Mouse (Mus musculus): ENCODE results near the gene Asic1.

DNA sequence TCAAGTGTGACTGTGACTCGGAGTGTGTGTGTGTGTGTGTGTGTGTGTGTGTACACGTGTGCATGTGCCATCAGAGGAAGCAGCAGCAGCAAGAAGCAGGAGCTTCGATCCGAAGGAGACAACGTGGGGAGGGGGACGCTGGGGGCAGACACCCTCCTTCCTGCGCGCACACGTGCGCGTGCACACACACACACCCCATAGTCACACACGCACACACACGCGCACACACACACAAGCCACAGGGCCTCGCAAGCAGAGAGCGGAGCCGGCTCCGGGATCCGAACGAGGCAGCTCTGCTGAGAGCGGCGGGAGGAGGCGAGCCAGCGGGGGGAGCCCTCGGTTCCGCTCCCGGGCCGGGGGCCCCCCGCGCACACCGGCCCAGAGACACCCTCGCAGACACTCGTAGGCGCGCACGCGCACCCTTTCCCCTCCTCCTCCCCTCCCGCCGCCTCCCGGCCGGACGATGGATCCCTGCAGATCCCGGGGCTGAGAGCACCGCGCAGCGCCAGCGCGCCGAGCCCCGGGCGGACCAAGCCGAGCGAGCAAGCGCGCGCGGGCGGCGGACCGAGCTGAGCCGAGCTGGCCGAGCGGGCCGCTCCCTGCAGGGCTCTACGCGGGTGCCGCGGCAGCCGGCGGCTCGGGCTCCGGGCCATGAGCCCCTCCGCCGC lies at the start of gene Asic1:
- TF ChIP-seq CTCF (IDR thresholded peaks at IDR 0.05; ENCODE audit: insufficient read depth, low read depth, low read length) (no peak), POLR2A (IDR thresholded peaks at IDR 0.05; ENCODE audit: insufficient read depth, low read depth, low read length) (peak; percentile 69)
